Mouse (Mus musculus) ovary, postnatal 10 days (tissue): Measurements from ENCODE around the gene Papss1.
A peak's percentile ranks its signal among the peaks of the same experiment; 100 is the strongest.
"Not testable (repeated sequence)": the region's sequence is repeated elsewhere in the genome, so short reads cannot be mapped to it uniquely, and the experiment has no call there.

Source experiments
- DNase-seq: peaks from one replicate; pipeline ENCODE4 v3.0.0; 2022; ENCODE audit warnings: low spot score

The Papss1 gene

GRCm38 (mm10) chr3:131564430-131565256 is at the start of gene Papss1:
TSS of gene Papss1 (plus strand) at chr3:131564768.
- peak; percentile 94 for DNase-seq

DNA sequence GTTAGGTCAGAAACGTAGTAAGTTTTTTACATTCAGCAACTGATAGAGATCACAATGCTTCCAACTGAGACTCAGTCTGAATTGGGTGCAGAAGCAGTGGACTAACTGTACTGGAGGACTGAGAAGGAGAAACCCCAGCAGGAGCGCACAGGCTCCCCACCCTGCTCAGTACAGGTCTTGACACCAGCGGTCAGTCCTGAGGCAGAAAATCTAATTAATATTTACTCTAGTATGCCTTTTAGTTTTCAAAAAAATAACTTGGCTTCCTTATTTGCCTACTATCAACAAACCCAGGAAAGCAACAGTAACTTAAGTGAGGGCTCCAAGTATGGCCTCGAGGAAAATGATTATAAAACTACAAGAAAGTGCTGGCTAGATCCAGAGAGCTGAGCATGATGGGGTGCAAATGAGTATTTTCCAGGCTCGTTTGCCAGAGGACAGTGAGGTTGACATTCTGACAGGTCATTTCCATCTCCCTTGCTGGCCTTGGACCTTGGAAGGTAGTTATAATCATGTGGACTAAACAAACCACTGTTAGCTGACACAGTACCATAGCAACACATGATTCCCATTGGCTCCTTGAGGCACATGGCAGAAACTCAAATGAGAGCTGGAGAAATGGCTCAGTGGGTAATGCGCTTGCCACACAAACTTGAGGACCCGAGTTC is 48.1 kb upstream of the Papss1 start:
- no peak for DNase-seq

DNA sequence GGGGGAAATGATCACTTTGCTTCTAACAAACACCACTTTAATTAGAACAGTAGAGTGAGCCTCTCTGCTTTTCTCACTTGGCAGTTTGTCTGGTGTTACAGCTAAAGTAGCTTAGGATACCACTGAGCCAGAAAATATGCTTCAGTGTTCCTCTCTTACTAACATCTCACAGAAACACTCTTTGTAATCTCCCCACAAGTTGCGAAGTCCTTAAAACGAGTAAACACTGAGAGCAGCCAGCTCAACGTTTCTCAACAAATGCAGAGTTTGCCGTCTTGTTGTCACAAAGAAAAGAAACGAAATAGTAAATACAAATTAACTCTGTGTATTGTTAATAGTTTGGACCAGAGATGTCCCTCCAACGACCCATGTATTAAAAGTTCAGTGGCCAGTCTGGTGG is 46.8 kb upstream of the Papss1 start:
- no peak for DNase-seq

- no peak for DNase-seq
Measured at GRCm38 (mm10) chr3:131521206-131521605, 43.4 kb upstream of the Papss1 start.

- DNase-seq, result no peak
Measured at GRCm38 (mm10) chr3:131522243-131522642, 42.3 kb upstream of the Papss1 start.

DNA sequence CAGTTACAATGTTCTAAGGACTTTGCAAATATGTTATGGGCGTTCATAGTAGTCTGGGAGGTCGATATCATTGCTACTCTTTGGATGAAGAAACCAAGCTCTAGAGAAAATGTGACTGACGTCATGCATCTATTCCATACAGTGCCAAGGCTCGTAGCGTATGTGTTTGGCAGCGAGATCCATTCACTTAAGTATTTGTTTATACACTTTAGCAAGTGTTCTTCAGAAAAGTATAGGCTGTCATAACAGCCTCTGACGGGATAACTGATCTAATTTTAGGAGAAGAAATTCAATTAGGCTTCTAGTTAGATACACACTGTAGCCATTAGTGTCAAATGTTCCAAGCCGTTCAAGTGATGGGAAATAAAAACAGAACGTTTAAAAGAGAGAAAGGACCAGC is 40.8 kb upstream of the Papss1 start:
- DNase-seq, result no peak

- DNase-seq, result no peak
Measured at GRCm38 (mm10) chr3:131524210-131524609, 40.4 kb upstream of the Papss1 start.

GRCm38 (mm10) chr3:131524779-131525178 is 39.8 kb upstream of the Papss1 start:
- DNase-seq, result peak; percentile 8

GRCm38 (mm10) chr3:131525229-131525628 is 39.3 kb upstream of the Papss1 start:
- no peak for DNase-seq

- no peak for DNase-seq
Measured at GRCm38 (mm10) chr3:131541244-131541942, 23.2 kb upstream of the Papss1 start.

DNA sequence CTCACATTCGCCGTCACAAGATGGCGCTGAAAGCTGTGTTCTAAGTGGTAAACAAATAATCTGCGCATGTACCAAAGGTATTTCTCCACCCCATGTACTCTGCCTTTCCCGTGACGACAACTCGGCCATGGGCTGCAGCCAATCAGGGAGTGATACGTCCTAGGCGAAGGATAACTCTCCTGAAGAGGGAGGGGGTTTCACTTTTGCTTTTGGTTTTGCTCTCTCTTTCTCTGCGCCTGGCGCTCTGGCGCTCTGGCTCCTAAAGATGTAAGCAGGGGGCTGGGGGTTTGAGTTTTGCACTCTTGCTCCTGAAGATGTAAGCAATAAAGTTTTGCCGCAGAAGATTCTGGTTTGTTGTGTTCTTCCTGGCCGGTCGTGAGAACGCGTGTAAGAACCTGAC is 17.0 kb upstream of the Papss1 start:
- DNase-seq, result not testable (repeated sequence)

- DNase-seq, result no peak
Measured at GRCm38 (mm10) chr3:131550046-131550445, 14.5 kb upstream of the Papss1 start.

GRCm38 (mm10) chr3:131552349-131553254 is 12.0 kb upstream of the Papss1 start:
- DNase-seq, result no peak

GRCm38 (mm10) chr3:131555771-131556170 is 8.8 kb upstream of the Papss1 start:
- no peak for DNase-seq

- no peak for DNase-seq
Measured at GRCm38 (mm10) chr3:131561591-131561990, 3.0 kb upstream of the Papss1 start.

- DNase-seq, result no peak
Measured at GRCm38 (mm10) chr3:131565257-131565610, 666 bp downstream of the Papss1 start.

- no peak for DNase-seq
Measured at GRCm38 (mm10) chr3:131566281-131566680, 1.7 kb downstream of the Papss1 start.

- no peak for DNase-seq
Measured at GRCm38 (mm10) chr3:131570506-131570905, 5.9 kb downstream of the Papss1 start.

DNA sequence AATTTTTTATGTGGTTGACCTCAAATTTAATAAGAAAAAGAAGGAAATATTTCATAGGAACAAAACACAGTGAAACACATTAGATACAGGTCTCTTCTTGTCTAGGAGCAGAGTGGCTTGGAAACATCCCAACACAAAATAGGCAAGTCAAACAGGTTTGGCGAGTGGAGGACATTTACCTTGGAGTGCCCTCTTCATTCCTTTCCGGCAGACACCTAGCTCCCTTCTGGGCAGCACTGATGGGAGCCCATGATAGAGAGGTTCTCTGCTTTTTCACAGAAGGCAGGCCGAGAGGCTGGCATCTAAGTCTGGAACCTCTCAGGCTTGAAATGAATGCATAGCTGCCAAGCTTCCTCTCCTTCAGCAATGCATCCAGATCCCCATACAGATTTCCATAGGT is 9.0 kb downstream of the Papss1 start:
- DNase-seq, result no peak

DNA sequence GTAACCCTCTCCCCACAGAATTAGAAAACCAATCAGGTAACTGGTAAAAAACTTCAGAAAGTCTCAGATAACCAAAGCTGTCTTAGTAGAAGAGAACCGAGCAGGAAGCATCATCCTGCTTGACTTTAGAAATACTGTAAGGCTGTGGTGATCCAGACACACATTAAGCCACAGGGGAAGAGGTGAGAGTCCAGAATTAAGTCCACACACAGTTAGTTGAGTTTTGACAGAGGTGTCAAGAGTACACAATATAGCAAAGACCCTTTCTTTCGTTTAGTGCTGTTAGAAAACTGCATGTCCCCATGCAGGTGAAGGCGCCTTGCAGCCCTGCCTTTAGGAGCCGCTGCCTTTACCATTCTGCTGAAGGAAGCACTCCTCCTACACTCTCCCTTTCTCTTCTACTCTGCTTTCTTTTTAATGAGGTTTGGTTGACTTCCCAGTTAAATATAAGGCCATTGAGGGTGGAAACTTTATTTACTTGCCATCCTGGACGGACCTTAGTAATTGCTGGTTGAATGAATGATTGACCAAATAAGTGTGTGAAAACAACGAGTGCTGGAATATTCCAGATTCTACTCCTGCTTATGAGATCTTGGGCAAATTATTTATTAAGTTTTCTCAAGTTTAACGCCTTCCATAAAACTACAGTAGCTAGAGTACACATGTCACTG is 14.0 kb downstream of the Papss1 start:
- no peak for DNase-seq

DNA sequence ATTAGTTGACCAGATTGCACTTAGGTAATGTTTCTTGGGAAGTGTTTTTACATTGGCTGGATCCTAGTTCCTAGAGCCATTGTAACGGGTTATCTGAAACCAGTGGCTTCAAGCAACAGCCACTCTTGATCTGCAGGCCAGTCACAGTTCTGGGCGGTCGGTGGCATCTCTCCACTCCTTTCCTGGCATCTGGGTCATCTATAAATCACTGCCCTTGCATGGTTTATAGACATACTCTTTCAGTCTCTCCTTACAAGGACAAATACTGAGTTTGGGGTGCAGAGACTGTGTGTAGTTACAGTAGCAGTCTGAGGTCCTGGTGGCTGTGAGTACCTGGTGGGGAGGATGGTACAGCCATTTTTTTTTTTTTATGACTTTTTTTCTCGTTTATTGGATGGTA is 15.5 kb downstream of the Papss1 start:
- DNase-seq, result no peak
